Mouse (Mus musculus): ENCODE measurements around the gene Rgl3. TPM values are rescaled to one million over a fixed set of nuclear protein-coding genes. Genes with fewer than 3 reads are reported as not detected.

Rgl3 gene
- 0.70 and 0.87 TPM in 2 replicates for polyA plus RNA-seq (2015; fragmentation: Nextera tagmentation; extraction: Ambion mirVana)

- Histone ChIP-seq H3K36me3 (no peaks in the 10 kb centered on the region), H3K9me3 (no peaks in the 10 kb centered on the region), H3K4me1 (peaks cover 25% of the 10 kb centered on the region), H3K4me3 (peak within 1 kb of the TSS; percentile 33), H3K27me3 (peaks cover 81% of the 10 kb centered on the region), H3K27ac (no peak within 1 kb of the TSS), H3K4me2 (peak within 1 kb of the TSS; percentile 56), H3K9ac (peak within 1 kb of the TSS; percentile 26; the same call in 1 of the 2 replicates)
- ATAC-seq (ENCODE audit: insufficient number of reproducible peaks, low FRiP score, low TSS enrichment, low read depth), result no peak
- 2% methylated on average over 41 of the region's 42 CpGs for WGBS
These were observed at the start of gene Rgl3 for GRCm38 (mm10) chr9:21989230-21990110. TSS of gene Rgl3 (minus strand) at chr9:21989446.

DNA sequence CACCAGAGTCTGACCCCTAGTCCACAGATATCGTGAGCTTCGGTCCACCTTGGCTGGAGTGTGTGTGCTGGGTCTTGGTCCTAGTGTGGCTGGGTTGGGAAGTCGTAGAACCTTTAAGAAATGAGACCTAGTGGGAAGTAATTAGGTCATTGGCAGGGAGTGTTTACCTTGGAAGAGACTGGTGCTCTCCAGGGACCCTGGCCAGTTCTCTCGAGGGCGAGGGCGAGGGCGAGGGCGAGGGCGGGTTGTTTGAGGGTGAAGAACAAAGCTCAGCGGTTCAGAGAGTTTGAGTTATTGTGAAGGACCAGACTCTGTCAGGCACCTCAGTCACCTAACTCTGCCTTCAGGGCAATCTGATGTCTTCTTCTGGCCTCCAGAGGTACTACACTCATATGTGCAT lies 48.6 kb upstream of the Rgl3 start:
- Histone ChIP-seq H3K36me3 (no peaks in the 10 kb centered on the region), H3K9ac (no peak overlapping the region), H3K4me2 (no peak overlapping the region), H3K4me3 (no peak overlapping the region), H3K27ac (no peak overlapping the region), H3K4me1 (0 out of 2 replicates have a peak, but pooled peaks cover 2% of the 10 kb centered on the region), H3K27me3 (no peaks in the 10 kb centered on the region), H3K9me3 (no peaks in the 10 kb centered on the region)
- ATAC-seq (ENCODE audit: insufficient number of reproducible peaks, low FRiP score, low TSS enrichment, low read depth), result no peak
- WGBS, result 81% methylated on average over 10 of the region's 10 CpGs

- Histone ChIP-seq H3K9ac (no peak overlapping the region), H3K36me3 (no peaks in the 10 kb centered on the region), H3K4me1 (0 out of 2 replicates have a peak, but pooled peaks cover 2% of the 10 kb centered on the region), H3K9me3 (no peaks in the 10 kb centered on the region), H3K4me2 (no peak overlapping the region), H3K27ac (no peak overlapping the region), H3K27me3 (no peaks in the 10 kb centered on the region), H3K4me3 (no peak overlapping the region)
- 0 out of 2 replicates have a peak, but pooled peaks have one; percentile 24 for ATAC-seq (ENCODE audit: insufficient number of reproducible peaks, low FRiP score, low TSS enrichment, low read depth)
- WGBS, result 63% methylated on average over 6 of the region's 6 CpGs
These were observed 46.2 kb upstream of the Rgl3 start for GRCm38 (mm10) chr9:22035300-22036044.

DNA sequence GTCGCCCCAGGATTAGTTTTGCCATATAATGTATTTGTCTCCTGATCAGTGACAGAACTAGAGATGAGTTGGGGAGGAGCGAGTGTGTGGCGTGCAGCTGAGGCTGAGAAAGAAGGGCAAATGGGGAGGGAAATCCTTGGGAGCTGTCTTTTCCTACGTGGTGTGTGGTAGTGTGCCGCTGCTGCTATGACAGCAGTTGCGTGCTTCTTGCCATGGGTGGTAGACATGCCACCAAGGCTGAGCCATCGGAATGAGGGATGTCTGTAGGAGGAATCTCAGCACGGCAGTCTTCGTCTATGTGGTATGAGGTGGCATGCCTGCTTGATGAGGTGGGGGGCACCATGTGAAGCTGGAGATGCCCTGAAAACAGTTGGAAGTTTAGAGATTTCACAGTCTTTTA lies 41.1 kb upstream of the Rgl3 start:
- WGBS, result 92% methylated on average over 9 of the region's 9 CpGs

GRCm38 (mm10) chr9:22028467-22028866 lies 39.2 kb upstream of the Rgl3 start:
- no peak overlapping the region for H3K4me2 ChIP-seq
- no peak for ATAC-seq (ENCODE audit: insufficient number of reproducible peaks, low FRiP score, low TSS enrichment, low read depth)
- H3K4me1 ChIP-seq, result no peaks in the 10 kb centered on the region
- H3K4me3 ChIP-seq, result no peak overlapping the region
- H3K9ac ChIP-seq, result no peak overlapping the region
- H3K27me3 ChIP-seq, result no peaks in the 10 kb centered on the region
- H3K27ac ChIP-seq, result no peak overlapping the region
- WGBS, result 67% methylated on average over 7 of the region's 7 CpGs
- H3K9me3 ChIP-seq, result no peaks in the 10 kb centered on the region
- H3K36me3 ChIP-seq, result no peaks in the 10 kb centered on the region

More for the DNA sequence above, 41.1 kb upstream of the Rgl3 start:
- no peak for ATAC-seq (ENCODE audit: insufficient number of reproducible peaks, low FRiP score, low TSS enrichment, low read depth)
- no peaks in the 10 kb centered on the region for H3K9me3 ChIP-seq
- H3K4me1 ChIP-seq, result no peaks in the 10 kb centered on the region
- no peaks in the 10 kb centered on the region for H3K36me3 ChIP-seq
- no peak overlapping the region for H3K9ac ChIP-seq
- H3K4me2 ChIP-seq, result no peak overlapping the region
- no peaks in the 10 kb centered on the region for H3K27me3 ChIP-seq
- no peak overlapping the region for H3K27ac ChIP-seq
- no peak overlapping the region for H3K4me3 ChIP-seq

DNA sequence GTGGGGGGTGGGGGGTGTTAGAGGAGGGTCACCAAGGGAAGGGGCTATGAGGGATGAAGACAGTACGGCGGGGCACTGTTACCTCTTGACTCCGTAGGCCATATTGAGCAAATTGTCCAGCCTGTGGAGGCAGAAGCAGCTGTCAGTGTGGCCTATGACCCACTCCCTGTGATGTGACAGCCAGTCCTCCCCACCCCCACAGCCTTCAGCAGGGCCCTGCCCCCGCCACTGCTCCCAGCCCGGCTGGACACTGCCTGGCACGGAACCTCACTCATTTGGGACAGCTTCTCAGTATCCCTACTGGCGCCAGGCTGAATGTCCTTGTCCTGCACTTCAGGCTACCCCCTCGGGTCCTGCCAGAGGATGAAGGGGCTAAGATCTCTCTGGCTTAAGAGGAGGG lies 35.3 kb upstream of the Rgl3 start:
- Histone ChIP-seq H3K9me3 (no peaks in the 10 kb centered on the region), H3K4me2 (no peak overlapping the region), H3K27ac (no peak overlapping the region), H3K4me1 (no peaks in the 10 kb centered on the region), H3K36me3 (no peaks in the 10 kb centered on the region), H3K9ac (no peak overlapping the region), H3K4me3 (no peak overlapping the region), H3K27me3 (0 out of 2 replicates have a peak, but pooled peaks cover 3% of the 10 kb centered on the region)
- WGBS, result 51% methylated on average over 8 of the region's 8 CpGs
- no peak for ATAC-seq (ENCODE audit: insufficient number of reproducible peaks, low FRiP score, low TSS enrichment, low read depth)

DNA sequence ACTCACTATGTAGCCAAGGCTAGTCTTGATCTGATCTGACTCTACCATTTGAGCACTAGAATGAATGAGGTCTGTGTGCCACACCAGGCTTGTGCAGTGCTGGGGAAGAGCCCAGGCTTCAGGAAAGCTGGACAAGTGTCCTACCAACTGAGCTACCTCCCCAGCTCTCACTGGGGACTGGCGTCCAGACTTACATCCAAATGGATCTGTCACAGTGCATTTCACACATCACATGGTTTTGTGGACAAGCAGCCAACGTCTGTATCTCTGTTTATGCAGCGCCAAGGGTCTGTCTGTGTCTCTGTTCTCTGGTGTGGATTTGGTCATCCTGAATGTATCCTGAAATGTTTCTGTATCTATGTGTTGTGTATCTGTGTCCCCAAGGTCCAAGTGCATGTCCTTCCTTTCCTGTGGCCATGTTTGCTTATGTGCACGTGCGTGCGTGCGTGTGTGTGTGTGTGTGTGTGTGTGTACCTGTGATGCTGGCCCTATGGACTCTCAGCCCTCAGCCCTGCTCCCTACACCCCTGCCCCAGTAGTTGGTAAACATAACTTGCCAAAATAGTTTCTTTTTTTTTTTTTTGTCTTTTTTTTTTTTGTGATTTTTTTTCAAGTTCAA lies 28.1 kb upstream of the Rgl3 start:
- Histone ChIP-seq H3K27ac (no peak overlapping the region), H3K4me3 (no peak overlapping the region), H3K27me3 (no peaks in the 10 kb centered on the region), H3K9me3 (no peaks in the 10 kb centered on the region), H3K9ac (no peak overlapping the region), H3K4me2 (no peak overlapping the region), H3K4me1 (no peaks in the 10 kb centered on the region), H3K36me3 (peaks cover 24% of the 10 kb centered on the region)
- WGBS, result 80% methylated on average over 7 of the region's 7 CpGs
- ATAC-seq (ENCODE audit: insufficient number of reproducible peaks, low FRiP score, low TSS enrichment, low read depth), result no peak

GRCm38 (mm10) chr9:22016245-22016644 lies 27.0 kb upstream of the Rgl3 start:
- Histone ChIP-seq H3K4me3 (no peak overlapping the region), H3K4me1 (no peaks in the 10 kb centered on the region), H3K4me2 (no peak overlapping the region), H3K9me3 (no peaks in the 10 kb centered on the region), H3K27me3 (no peaks in the 10 kb centered on the region), H3K36me3 (peaks cover 35% of the 10 kb centered on the region), H3K27ac (no peak overlapping the region), H3K9ac (no peak overlapping the region)
- ATAC-seq (ENCODE audit: insufficient number of reproducible peaks, low FRiP score, low TSS enrichment, low read depth), result no peak
- WGBS, result 63% methylated on average over 10 of the region's 10 CpGs

DNA sequence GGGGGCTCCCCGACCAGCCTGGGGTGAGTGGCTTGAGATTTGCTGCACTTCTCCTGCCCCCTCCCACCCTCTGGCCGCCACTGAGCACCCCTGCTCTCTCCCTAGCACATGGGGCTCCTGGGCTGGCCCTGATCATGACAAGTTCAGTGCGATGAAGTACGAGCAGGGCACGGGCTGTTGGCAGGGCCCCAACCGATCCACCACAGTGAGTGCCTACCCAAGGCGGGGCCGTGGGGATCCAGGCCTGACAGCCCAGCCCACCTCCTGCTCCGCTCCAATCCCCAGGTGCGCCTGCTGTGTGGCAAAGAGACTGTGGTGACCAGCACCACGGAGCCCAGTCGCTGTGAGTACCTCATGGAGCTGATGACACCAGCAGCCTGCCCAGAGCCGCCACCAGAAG lies 23.5 kb upstream of the Rgl3 start:
- 90% methylated on average over 13 of the region's 13 CpGs for whole genome bisulfite sequencing
- H3K36me3 ChIP-seq, result peaks cover 70% of the 10 kb centered on the region
- no peak overlapping the region for H3K4me2 ChIP-seq

GRCm38 (mm10) chr9:22011055-22011454 lies 21.8 kb upstream of the Rgl3 start:
- Histone ChIP-seq H3K9ac (no peak overlapping the region), H3K27ac (no peak overlapping the region), H3K9me3 (no peaks in the 10 kb centered on the region), H3K27me3 (no peaks in the 10 kb centered on the region), H3K4me3 (no peak overlapping the region), H3K36me3 (peaks cover 87% of the 10 kb centered on the region), H3K4me1 (no peaks in the 10 kb centered on the region), H3K4me2 (no peak overlapping the region)
- ATAC-seq (ENCODE audit: insufficient number of reproducible peaks, low FRiP score, low TSS enrichment, low read depth), result no peak
- 85% methylated on average over 5 of the region's 5 CpGs for WGBS

More for the DNA sequence above, 23.5 kb upstream of the Rgl3 start:
- no peak overlapping the region for H3K27ac ChIP-seq
- no peak overlapping the region for H3K9ac ChIP-seq
- no peaks in the 10 kb centered on the region for H3K4me1 ChIP-seq
- no peak overlapping the region for H3K4me3 ChIP-seq
- no peaks in the 10 kb centered on the region for H3K9me3 ChIP-seq
- H3K27me3 ChIP-seq, result no peaks in the 10 kb centered on the region
- no peak for ATAC-seq (ENCODE audit: insufficient number of reproducible peaks, low FRiP score, low TSS enrichment, low read depth)

DNA sequence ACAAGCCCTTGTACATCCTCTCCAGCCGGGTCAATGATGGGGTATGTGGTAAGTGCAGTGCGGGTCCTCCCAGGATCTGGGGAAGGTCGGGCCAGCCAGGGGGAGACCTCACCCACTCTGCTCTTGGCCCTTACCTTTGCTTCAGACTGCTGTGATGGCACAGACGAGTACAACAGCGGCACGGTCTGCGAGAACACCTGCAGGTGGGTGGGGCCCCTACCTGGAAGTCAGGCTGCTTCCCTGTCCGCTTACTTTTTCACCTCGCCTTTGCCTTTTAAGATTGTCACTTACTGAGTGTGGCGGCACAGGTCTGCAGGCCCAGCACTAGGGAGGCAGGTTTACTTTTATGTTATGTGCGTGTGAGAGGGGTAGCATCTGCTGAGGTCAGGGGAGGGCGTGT lies 15.3 kb upstream of the Rgl3 start:
- Histone ChIP-seq H3K27ac (no peak overlapping the region), H3K36me3 (peaks cover 53% of the 10 kb centered on the region), H3K9me3 (no peaks in the 10 kb centered on the region), H3K4me1 (peaks cover 26% of the 10 kb centered on the region), H3K27me3 (no peaks in the 10 kb centered on the region), H3K4me2 (no peak overlapping the region), H3K4me3 (no peak overlapping the region), H3K9ac (no peak overlapping the region)
- WGBS, result 87% methylated on average over 12 of the region's 12 CpGs
- no peak for ATAC-seq (ENCODE audit: insufficient number of reproducible peaks, low FRiP score, low TSS enrichment, low read depth)
